Mouse (Mus musculus): Measurements from ENCODE around the gene Gm49358.

DNA sequence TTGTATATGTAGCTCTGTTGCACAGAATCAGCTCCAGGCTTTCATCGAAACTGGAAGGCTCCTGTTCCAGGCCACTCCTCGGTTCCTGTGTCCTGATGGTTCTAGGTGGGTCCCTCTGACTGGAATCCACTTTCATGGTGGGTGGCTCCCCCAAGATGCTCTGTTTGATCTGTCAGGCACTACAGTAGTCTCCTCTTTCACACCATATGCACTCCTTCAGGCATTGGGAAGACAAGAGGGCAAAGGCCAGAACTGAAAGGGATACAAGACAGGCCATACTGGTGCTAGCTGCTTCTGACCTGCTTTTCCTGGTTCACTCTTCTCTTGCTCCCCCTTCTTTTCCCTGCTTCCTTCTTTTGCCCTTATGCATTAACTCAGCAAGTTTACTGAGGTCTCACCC, 20.9 kb upstream of the Gm49358 start:
- TF ChIP-seq CTCF (IDR thresholded peaks at IDR 0.05; ENCODE audit: low read depth, low read length) (no peak), POLR2A (IDR thresholded peaks at IDR 0.05; ENCODE audit: insufficient read depth, low read length) (no peak)
